Mouse (Mus musculus) kidney, adult 2 months (tissue): ENCODE results near the gene Myl3.

Experiments
- CTCF ChIP-seq: fragments of 200-500 bp; conservative IDR thresholded peaks from 2 replicates; pipeline ENCODE4 v1.5.1; 2011; ENCODE audit warnings: low read depth, mild to moderate bottlenecking, control low read depth, low read length, moderate library complexity, mixed read lengths; ENCODE audit not compliant: insufficient read depth, insufficient read length
- POLR2A ChIP-seq: fragments of 200-500 bp; IDR thresholded peaks from one replicate; pipeline ENCODE4 v1.6.1; 2011; ENCODE audit warnings: low read depth, low read length, control low read depth

DNA sequence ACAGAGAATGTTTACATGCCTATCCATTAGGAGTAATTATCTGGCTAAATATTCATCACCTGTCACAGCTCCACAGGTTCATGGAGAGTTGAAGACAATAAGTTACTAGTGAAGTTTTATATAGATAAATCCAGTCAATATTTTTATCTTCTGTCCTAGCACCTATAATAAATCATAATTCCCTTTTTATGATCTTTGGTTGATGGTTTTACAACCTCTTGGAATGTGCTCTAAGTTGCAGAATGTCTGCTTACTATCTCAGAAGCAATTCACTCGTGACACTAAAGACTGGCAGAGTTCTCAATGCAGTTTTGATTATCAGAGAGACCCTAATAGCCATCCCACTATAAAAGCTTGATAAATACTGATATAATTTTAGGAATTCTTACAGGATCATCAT is 28.3 kb upstream of the Myl3 start:
- TF ChIP-seq POLR2A = no peak
- no peak for TF ChIP-seq CTCF
